Mouse (Mus musculus) limb, embryonic 15.5 days (tissue): ENCODE data around the gene Pak6. TPM values are rescaled to one million over a fixed set of nuclear protein-coding genes. Genes with fewer than 3 reads are reported as not detected.

Source experiments
- ATAC-seq: fragments of 200-750 bp; cut with Nextera tagmentation; 2 replicates; pipeline ENCODE4 v1.8.0; 2017; ENCODE audit warnings: low read depth, moderate TSS enrichment; ENCODE audit not compliant: insufficient number of reproducible peaks, low FRiP score, low TSS enrichment
- H3K27ac ChIP-seq: fragments of 300-500 bp; sonication (generic); 2 replicates; pipeline ENCODE4 v1.5.1; 2015; ENCODE audit warnings: moderate library complexity, mild to moderate bottlenecking, inconsistent platforms
- H3K27me3 ChIP-seq: fragments of 300-500 bp; sonication (generic); 2 replicates; pipeline ENCODE4 v1.6.1; 2015; ENCODE audit warnings: inconsistent platforms
- H3K36me3 ChIP-seq: fragments of 300-500 bp; sonication (generic); 2 replicates; pipeline ENCODE4 v1.6.1; 2015; ENCODE audit warnings: inconsistent platforms
- H3K4me1 ChIP-seq: fragments of 300-500 bp; sonication (generic); 2 replicates; pipeline ENCODE4 v1.6.1; 2015; ENCODE audit warnings: inconsistent platforms
- H3K4me2 ChIP-seq: fragments of 300-500 bp; sonication (generic); 2 replicates; pipeline ENCODE4 v1.6.1; 2015; ENCODE audit warnings: mild to moderate bottlenecking, inconsistent platforms
- H3K4me3 ChIP-seq: fragments of 300-500 bp; sonication (generic); 2 replicates; pipeline ENCODE4 v1.5.1; 2015; ENCODE audit warnings: mild to moderate bottlenecking, inconsistent platforms
- H3K9ac ChIP-seq: fragments of 300-500 bp; sonication (generic); 2 replicates; pipeline ENCODE4 v1.6.1; 2015; ENCODE audit warnings: inconsistent platforms
- H3K9me3 ChIP-seq: fragments of 300-500 bp; sonication (generic); 2 replicates; pipeline ENCODE4 v1.6.1; 2016; ENCODE audit warnings: inconsistent platforms
- WGBS: fragments of 180-500 bp; shearing (Covaris S2); methylation state at CpG from one replicate; pipeline ENCODE4 v1.1.7; 2015; 5-methylcytosine and 5-hydroxymethylcytosine counted together
- polyA plus RNA-seq: library from polyadenylated mRNA; unstranded; fragments of >200 nt; fragmentation: Nextera tagmentation; extraction: Ambion mirVana; gene quantifications from 2 replicates; pipeline ENCODE4 v1.2.1, GENCODE M21; 2015

Pak6 gene
- polyA plus RNA-seq, 1 experiment from 2014 or later, result 8.6 TPM

- ATAC-seq, result no peak
- Histone ChIP-seq H3K4me1 (peaks cover 12% of the 10 kb centered on the region), H3K9me3 (no peaks in the 10 kb centered on the region), H3K4me3 (no peak overlapping the region), H3K27me3 (peaks cover 30% of the 10 kb centered on the region), H3K27ac (no peak overlapping the region), H3K9ac (no peak overlapping the region), H3K4me2 (no peak overlapping the region), H3K36me3 (no peaks in the 10 kb centered on the region)
- WGBS, result 79% methylated on average over 15 of the region's 15 CpGs
Measured at GRCm38 (mm10) chr2:118723693-118724486, 60.8 kb downstream of the Pak6 start.

DNA sequence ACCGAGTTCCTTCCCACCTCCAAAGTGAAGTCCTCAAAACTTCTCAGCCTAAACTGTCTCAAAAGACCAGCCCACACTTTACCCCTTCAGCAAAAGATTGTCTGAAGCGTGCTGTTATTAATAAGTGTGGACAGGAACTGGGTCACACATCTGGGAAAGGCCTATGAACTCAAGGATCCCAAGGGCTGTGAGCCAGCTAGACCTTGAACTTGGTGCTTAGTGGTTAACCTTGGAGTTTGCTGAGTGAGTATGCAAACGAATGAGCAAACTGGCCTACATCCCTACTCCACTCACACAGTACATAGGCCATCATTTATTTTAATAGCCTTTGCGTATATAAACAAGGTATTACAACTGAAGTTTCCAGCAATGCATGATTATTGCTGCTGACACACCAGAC is 62.4 kb downstream of the Pak6 start:
- H3K4me2 ChIP-seq, result no peak overlapping the region
- no peak overlapping the region for H3K27ac ChIP-seq
- no peak for ATAC-seq
- no peak overlapping the region for H3K4me3 ChIP-seq
- no peaks in the 10 kb centered on the region for H3K9me3 ChIP-seq
- no peaks in the 10 kb centered on the region for H3K36me3 ChIP-seq
- no peak overlapping the region for H3K9ac ChIP-seq
- peaks cover 30% of the 10 kb centered on the region for H3K27me3 ChIP-seq
- H3K4me1 ChIP-seq, result peaks cover 27% of the 10 kb centered on the region
- 72% methylated on average over 4 of the region's 4 CpGs for WGBS

DNA sequence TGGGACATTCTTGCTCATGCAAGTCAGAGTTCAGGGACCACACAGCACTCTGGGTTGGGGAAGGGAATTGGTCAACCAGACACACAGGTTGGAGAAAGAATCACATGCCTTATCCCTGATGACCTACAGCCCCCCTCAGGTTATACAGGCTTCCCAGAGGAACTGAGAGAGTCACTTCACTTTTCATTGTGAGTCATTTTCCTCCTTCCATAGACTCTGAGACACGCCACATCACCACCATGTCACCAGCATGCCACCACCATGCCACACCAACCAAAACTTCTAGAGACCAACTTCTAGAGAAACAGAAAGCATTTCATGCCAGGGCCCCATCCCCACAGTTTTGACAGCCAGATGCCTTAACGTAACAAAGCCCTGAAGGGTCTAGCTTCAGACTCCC is 63.8 kb downstream of the Pak6 start:
- Histone ChIP-seq H3K27ac (no peak overlapping the region), H3K9ac (no peak overlapping the region), H3K4me2 (no peak overlapping the region), H3K9me3 (no peaks in the 10 kb centered on the region), H3K36me3 (no peaks in the 10 kb centered on the region), H3K4me3 (no peak overlapping the region), H3K27me3 (peaks cover 27% of the 10 kb centered on the region), H3K4me1 (peaks cover 30% of the 10 kb centered on the region)
- WGBS, result 87% methylated on average over 2 of the region's 2 CpGs
- ATAC-seq, result no peak

DNA sequence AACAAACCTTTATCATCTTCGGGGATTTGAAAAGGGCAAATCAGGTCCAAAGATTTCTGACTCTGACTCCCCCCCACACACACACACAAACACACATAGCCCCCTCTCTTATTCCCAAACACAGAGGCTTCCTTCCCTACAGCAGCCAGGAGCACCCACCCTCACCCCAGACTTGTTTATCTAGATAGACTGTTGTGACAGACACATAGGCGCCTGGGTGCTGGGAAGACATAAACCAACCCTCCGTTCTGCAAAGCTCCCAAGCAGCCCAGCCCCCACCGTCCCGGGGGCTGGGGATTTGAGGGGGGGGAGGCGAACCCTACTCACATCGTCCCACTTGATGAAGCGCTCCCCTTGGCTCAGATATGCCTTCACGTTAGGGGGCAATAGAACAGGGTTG is 64.8 kb downstream of the Pak6 start:
- H3K27me3 ChIP-seq, result peaks cover 33% of the 10 kb centered on the region

DNA sequence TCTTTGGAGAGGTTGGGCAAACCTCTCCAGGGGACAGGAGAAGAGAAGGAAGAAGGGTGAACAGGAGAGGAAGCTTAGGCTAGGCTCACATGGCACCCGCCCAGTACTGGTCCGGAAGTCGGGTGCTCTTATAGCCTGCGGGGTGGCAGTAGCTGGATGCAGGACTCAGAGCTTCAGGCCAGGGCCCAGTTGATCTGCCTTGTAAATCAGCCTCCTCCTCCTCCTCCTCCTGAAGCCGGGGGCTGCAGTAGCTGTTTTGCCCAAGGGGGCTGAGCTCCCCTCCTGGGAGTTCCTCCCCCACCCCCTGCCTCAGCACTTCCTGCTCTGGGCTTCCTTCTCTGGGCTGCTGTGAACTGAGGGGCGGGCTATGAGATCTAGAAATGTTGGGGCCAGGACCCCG is 65.2 kb downstream of the Pak6 start, which contains the start of gene Plcb2:
Gene Plcb2 (minus strand): TSS at position 102 of the 400 bp plus-strand sequence.
- no peak within 1 kb of the TSS for H3K27ac ChIP-seq
- ATAC-seq, result no peak
- no peaks in the 10 kb centered on the region for H3K9me3 ChIP-seq
- 12% methylated on average over 7 of the region's 7 CpGs for whole genome bisulfite sequencing
- peaks cover 31% of the 10 kb centered on the region for H3K27me3 ChIP-seq
- H3K4me3 ChIP-seq, result no peak within 1 kb of the TSS
- no peak within 1 kb of the TSS for H3K4me2 ChIP-seq
- 0 out of 2 replicates have a peak within 1 kb of the TSS, but pooled peaks have one; percentile 17 for H3K9ac ChIP-seq
- no peaks in the 10 kb centered on the region for H3K36me3 ChIP-seq
- H3K4me1 ChIP-seq, result peaks cover 34% of the 10 kb centered on the region

More for the DNA sequence above, 64.8 kb downstream of the Pak6 start:
- Histone ChIP-seq H3K4me3 (no peak overlapping the region), H3K9ac (no peak overlapping the region), H3K36me3 (no peaks in the 10 kb centered on the region), H3K9me3 (no peaks in the 10 kb centered on the region), H3K27ac (no peak overlapping the region), H3K4me2 (no peak overlapping the region), H3K4me1 (peaks cover 32% of the 10 kb centered on the region)
- WGBS, result 20% methylated on average over 9 of the region's 9 CpGs
- no peak for ATAC-seq

GRCm38 (mm10) chr2:118729194-118729593 is 66.1 kb downstream of the Pak6 start:
- H3K27ac ChIP-seq, result no peak overlapping the region
- H3K27me3 ChIP-seq, result peaks cover 26% of the 10 kb centered on the region
- no peak overlapping the region for H3K4me3 ChIP-seq
- H3K9ac ChIP-seq, result no peak overlapping the region
- H3K36me3 ChIP-seq, result no peaks in the 10 kb centered on the region
- WGBS, result 38% methylated on average over 4 of the region's 4 CpGs
- peaks cover 36% of the 10 kb centered on the region for H3K4me1 ChIP-seq
- 0 out of 2 replicates have a peak, but pooled peaks have one; percentile 30 for ATAC-seq
- H3K4me2 ChIP-seq, result no peak overlapping the region
- no peaks in the 10 kb centered on the region for H3K9me3 ChIP-seq

DNA sequence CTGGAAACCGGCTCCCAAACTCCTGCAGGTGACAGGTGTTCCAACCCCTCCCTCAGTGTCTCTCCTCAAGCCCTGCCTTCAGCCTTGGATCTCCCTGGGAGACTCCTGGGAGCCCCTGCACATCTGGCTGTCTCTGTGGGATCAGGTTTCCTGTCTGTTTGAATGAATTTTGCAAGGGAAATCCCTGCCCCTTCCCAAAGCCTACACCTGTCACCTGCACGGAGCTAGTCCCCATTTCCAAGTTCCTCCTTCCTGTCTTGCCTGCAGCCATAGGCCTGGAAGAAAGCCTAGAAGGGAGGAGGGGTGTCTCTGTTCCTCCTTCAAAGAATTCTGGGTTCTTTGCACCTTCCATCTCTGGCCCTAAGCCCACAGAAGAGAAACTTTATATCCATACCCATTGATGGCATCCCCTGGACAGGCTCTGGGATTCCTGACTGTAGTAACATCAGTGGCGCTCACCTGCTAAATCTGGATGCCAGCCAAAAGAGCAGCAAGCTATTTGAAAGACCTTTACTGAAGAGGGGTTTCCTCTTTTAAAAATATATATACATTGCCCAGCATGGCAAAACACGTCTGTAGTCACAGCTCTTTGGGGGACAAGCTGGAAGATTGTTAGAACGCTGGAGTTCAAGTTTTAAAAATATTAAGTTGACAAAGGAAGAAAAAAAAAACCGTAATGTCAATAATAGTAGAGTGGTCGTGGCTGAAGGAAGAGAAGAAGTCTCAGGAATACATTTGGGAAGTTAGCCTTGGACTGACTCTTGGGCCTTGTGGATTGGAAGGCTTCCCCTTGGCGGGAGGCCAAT is 66.9 kb downstream of the Pak6 start:
- Histone ChIP-seq H3K4me2 (no peak overlapping the region), H3K4me1 (peaks cover 36% of the 10 kb centered on the region), H3K4me3 (no peak overlapping the region), H3K27me3 (peaks cover 20% of the 10 kb centered on the region), H3K9ac (no peak overlapping the region), H3K9me3 (no peaks in the 10 kb centered on the region), H3K27ac (no peak overlapping the region), H3K36me3 (no peaks in the 10 kb centered on the region)
- 19% methylated on average over 8 of the region's 8 CpGs for WGBS
- ATAC-seq, result no peak

- Histone ChIP-seq H3K27me3 (peaks cover 21% of the 10 kb centered on the region), H3K9me3 (no peaks in the 10 kb centered on the region), H3K4me3 (no peak overlapping the region), H3K27ac (no peak overlapping the region), H3K4me2 (no peak overlapping the region), H3K4me1 (peaks cover 36% of the 10 kb centered on the region), H3K36me3 (no peaks in the 10 kb centered on the region), H3K9ac (no peak overlapping the region)
- no peak for ATAC-seq
- 2% methylated on average over 3 of the region's 3 CpGs for WGBS
Measured at GRCm38 (mm10) chr2:118730622-118730915, 67.5 kb downstream of the Pak6 start.

DNA sequence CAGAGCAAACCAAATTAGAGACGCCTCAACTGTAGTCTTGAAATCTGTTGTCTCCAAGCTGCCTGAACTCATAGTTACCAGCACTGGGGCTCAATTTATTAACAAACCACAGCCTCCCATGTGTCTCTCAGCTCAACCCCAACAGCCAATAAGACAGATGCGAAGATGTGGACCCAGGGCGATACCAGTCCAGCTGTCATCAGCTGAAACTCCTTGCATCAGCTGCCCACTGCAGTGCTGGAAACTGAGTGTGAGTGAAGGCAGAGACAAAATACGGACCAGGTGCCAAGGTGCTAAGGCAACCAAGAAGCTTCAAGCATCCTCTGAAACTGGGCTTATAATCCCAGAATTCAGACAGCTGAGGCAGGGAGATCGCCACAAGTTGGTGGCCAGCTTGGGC is 68.9 kb downstream of the Pak6 start:
- ATAC-seq, result no peak
- Histone ChIP-seq H3K27me3 (peaks cover 27% of the 10 kb centered on the region), H3K9me3 (no peaks in the 10 kb centered on the region), H3K4me2 (no peak overlapping the region), H3K4me3 (no peak overlapping the region), H3K36me3 (no peaks in the 10 kb centered on the region), H3K27ac (no peak overlapping the region), H3K9ac (no peak overlapping the region), H3K4me1 (peaks cover 36% of the 10 kb centered on the region)
- 71% methylated on average over 5 of the region's 5 CpGs for WGBS

DNA sequence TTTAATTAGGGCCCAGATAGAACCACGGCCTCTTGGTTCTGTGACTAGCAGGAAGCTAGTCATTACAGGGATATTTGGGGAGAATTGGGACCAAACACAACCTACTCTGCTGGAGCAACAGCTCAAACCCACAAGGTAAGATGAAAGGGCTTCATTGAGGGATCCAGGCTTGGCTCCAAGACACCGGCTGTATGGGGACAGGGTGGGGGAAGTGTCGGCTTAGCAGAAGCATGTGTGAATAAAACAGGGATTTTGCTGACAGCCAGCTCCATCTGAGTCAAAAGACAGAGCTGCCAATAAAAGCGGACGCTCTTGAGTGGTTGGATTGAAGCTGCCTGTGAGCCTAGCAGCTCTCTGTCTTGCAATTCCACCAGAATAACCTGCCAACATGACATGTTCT is 70.2 kb downstream of the Pak6 start:
- WGBS, result 31% methylated on average over 5 of the region's 5 CpGs
- Histone ChIP-seq H3K27me3 (peaks cover 20% of the 10 kb centered on the region), H3K27ac (no peak overlapping the region), H3K9ac (no peak overlapping the region), H3K4me1 (peaks cover 30% of the 10 kb centered on the region), H3K4me3 (no peak overlapping the region), H3K36me3 (no peaks in the 10 kb centered on the region), H3K4me2 (no peak overlapping the region), H3K9me3 (no peaks in the 10 kb centered on the region)
- ATAC-seq, result no peak

DNA sequence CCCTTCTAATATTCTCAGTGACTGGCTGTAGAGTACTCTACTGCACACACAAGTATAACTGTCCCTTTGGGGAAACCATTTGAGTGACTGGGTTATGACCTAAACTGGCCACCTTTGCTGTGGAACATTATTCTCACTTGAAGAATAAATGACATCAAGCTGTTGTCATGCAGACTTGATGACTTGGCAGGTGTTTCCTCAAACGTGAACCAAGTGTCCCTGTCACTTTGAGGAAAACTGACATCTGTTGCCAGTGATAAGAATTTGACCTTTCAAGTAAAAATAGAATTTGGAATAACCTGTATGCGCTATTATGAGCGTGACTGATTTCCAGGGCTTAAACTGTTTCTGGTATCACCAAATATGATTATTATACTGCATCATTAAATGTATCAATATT is 77.2 kb downstream of the Pak6 start:
- ATAC-seq, result no peak
- WGBS, result 65% methylated on average over 3 of the region's 3 CpGs

DNA sequence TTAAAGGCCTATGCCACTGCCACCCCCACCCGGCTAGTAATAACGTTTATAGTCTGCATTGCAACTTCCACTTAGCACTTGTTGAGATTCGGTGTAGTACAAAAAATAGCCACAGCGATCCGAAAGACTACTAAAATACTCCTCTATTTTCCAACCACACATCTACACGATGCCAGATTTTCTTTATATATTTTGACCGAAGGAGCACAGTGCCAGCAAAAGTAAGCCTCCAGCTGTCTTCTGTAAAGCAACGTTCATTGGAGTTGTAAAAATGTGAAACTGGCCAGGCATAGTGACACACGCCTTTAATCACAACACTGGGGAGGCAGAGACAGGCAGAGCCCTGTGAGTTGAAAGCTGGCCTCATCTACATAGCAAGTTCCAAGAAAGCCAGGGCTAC is 78.1 kb downstream of the Pak6 start:
- Histone ChIP-seq H3K4me1 (peaks cover 11% of the 10 kb centered on the region), H3K27ac (no peak overlapping the region), H3K9me3 (no peaks in the 10 kb centered on the region), H3K9ac (no peak overlapping the region), H3K36me3 (no peaks in the 10 kb centered on the region), H3K27me3 (peaks cover 16% of the 10 kb centered on the region), H3K4me3 (no peak overlapping the region), H3K4me2 (no peak overlapping the region)
- WGBS, result 45% methylated on average over 9 of the region's 9 CpGs
- no peak for ATAC-seq

More for the DNA sequence above, 77.2 kb downstream of the Pak6 start:
- Histone ChIP-seq H3K4me2 (no peak overlapping the region), H3K27me3 (peaks cover 23% of the 10 kb centered on the region), H3K9ac (no peak overlapping the region), H3K9me3 (no peaks in the 10 kb centered on the region), H3K27ac (no peak overlapping the region), H3K4me1 (peaks cover 8% of the 10 kb centered on the region), H3K36me3 (no peaks in the 10 kb centered on the region), H3K4me3 (no peak overlapping the region)
